ENCODE assay signal across 8 mouse cellular contexts in genomic region chr8:83996567-83997505, GRCm38 (mm10). TPM values are rescaled to one million over a fixed set of nuclear protein-coding genes. Genes with fewer than 3 reads are reported as not detected.
DNase-seq lines count a peak whose midpoint lies in the region; ATAC-seq and TF ChIP-seq lines count a peak whose summit lies in the region.

No protein-coding gene starts in this region.

- peak overlapping the region; percentile 71 for H3K4me2 ChIP-seq in forebrain, embryonic 11.5 days (ENCODE audit: low read depth, low read length, severe bottlenecking)
- H3K4me2 ChIP-seq in heart, embryonic 16.5 days (ENCODE audit: low read depth, low read length), result peak overlapping the region; percentile 97
- peak overlapping the region; percentile 72 for H3K4me2 ChIP-seq in neural tube, embryonic 14.5 days (ENCODE audit: low read depth, low read length)

- TF ChIP-seq CTCF in ES-Bruce4 (IDR thresholded peaks at IDR 0.05; ENCODE audit: low read depth, low read length), result no peak

- peak; percentile 85 for ATAC-seq in forebrain, embryonic 11.5 days (replicated peaks; ENCODE audit: low FRiP score)
- ATAC-seq in heart, embryonic 16.5 days (replicated peaks; ENCODE audit: extremely low read depth, insufficient read depth, low FRiP score), result peak; percentile 84
- peak; percentile 72 for ATAC-seq in neural tube, embryonic 14.5 days (ENCODE audit: low read depth)

- H3K27me3 ChIP-seq in ES-Bruce4 (ENCODE audit: control insufficient read depth, insufficient read depth, low read length, poor library complexity, severe bottlenecking), result no peaks in the 10 kb centered on the region
- peaks cover 20% of the 10 kb centered on the region for H3K27me3 ChIP-seq in forebrain, embryonic 11.5 days (ENCODE audit: control insufficient read depth, insufficient read depth, low read length)
- no peaks in the 10 kb centered on the region; the same call in 1 of the 2 replicates for H3K27me3 ChIP-seq in heart, embryonic 16.5 days (ENCODE audit: control insufficient read depth, insufficient read depth, low read length)
- 0 out of 2 replicates have a peak, but pooled peaks cover 6% of the 10 kb centered on the region for H3K27me3 ChIP-seq in neural tube, embryonic 14.5 days (ENCODE audit: control insufficient read depth, insufficient read depth, low read length)

- H3K9ac ChIP-seq in ES-Bruce4 (ENCODE audit: low read depth, poor library complexity, severe bottlenecking), result peak overlapping the region; percentile 99
- H3K9ac ChIP-seq in forebrain, embryonic 11.5 days (ENCODE audit: low read length), result peak overlapping the region; percentile 90
- peak overlapping the region; percentile 92 for H3K9ac ChIP-seq in heart, embryonic 16.5 days (ENCODE audit: low read length)
- peak overlapping the region; percentile 85 for H3K9ac ChIP-seq in neural tube, embryonic 14.5 days (replicated peaks; ENCODE audit: low read depth, low read length)

- peaks cover 7% of the 10 kb centered on the region for H3K4me1 ChIP-seq in ES-Bruce4 (ENCODE audit: control insufficient read depth, insufficient read depth, low read length)
- H3K4me1 ChIP-seq in forebrain, embryonic 11.5 days (replicated peaks; ENCODE audit: control insufficient read depth, insufficient read depth, low read length), result peaks cover 15% of the 10 kb centered on the region
- H3K4me1 ChIP-seq in heart, embryonic 16.5 days (ENCODE audit: control insufficient read depth, insufficient read depth, low read length), result peaks cover 20% of the 10 kb centered on the region
- H3K4me1 ChIP-seq in neural tube, embryonic 14.5 days (ENCODE audit: control insufficient read depth, insufficient read depth, low read length), result peaks cover 13% of the 10 kb centered on the region

- peaks cover 18% of the 10 kb centered on the region for H3K36me3 ChIP-seq in ES-Bruce4 (ENCODE audit: control insufficient read depth, insufficient read depth, low read length, poor library complexity, severe bottlenecking)
- no peaks in the 10 kb centered on the region; the same call in 1 of the 2 replicates for H3K36me3 ChIP-seq in forebrain, embryonic 11.5 days (ENCODE audit: control insufficient read depth, insufficient read depth, low read length)
- peaks cover 39% of the 10 kb centered on the region for H3K36me3 ChIP-seq in heart, embryonic 16.5 days (ENCODE audit: control insufficient read depth, insufficient read depth)
- peaks cover 14% of the 10 kb centered on the region; the same call in 1 of the 2 replicates for H3K36me3 ChIP-seq in neural tube, embryonic 14.5 days (ENCODE audit: control insufficient read depth, insufficient read depth, low read length)

- H3K9me3 ChIP-seq in ES-Bruce4 (replicated peaks; ENCODE audit: control insufficient read depth, insufficient read depth, low read length, poor library complexity, severe bottlenecking), result no peaks in the 10 kb centered on the region
- H3K9me3 ChIP-seq in forebrain, embryonic 11.5 days (ENCODE audit: control insufficient read depth, low read length), result no peaks in the 10 kb centered on the region
- no peaks in the 10 kb centered on the region for H3K9me3 ChIP-seq in heart, embryonic 16.5 days (replicated peaks; ENCODE audit: control insufficient read depth, low read length)
- no peaks in the 10 kb centered on the region for H3K9me3 ChIP-seq in neural tube, embryonic 14.5 days (ENCODE audit: control insufficient read depth, low read length)

- peak; percentile 77 for DNase-seq in c-Kit-positive CD71-positive TER-119-negative erythroid progenitor cells, embryonic 14.5 days (ENCODE audit: low read depth)
- peak; percentile 95 for DNase-seq in forebrain, embryonic 11.5 days (ENCODE audit: low spot score)
- DNase-seq in kidney, postnatal 25 days, result peak; percentile 95 to 98
- peak; percentile 91 to 93 for DNase-seq in lung, adult 18-20 months
- DNase-seq in telencephalon, adult 2 months (ENCODE audit: low read depth, low spot score), result peak; percentile 70

- under 1% methylated on average over 40 of the region's 103 CpGs for WGBS in forebrain, embryonic 11.5 days
- under 1% methylated on average over 49 of the region's 103 CpGs for WGBS in heart, embryonic 16.5 days
- WGBS in neural tube, embryonic 14.5 days, result 0% methylated on average over 33 of the region's 103 CpGs

- H3K27ac ChIP-seq in ES-Bruce4 (ENCODE audit: insufficient read depth, low read length), result peak overlapping the region; percentile 78
- peak overlapping the region; percentile 95 for H3K27ac ChIP-seq in forebrain, embryonic 11.5 days (ENCODE audit: low read depth, low read length)
- H3K27ac ChIP-seq in heart, embryonic 16.5 days (ENCODE audit: low read length), result peak overlapping the region; percentile 97
- peak overlapping the region; percentile 91 for H3K27ac ChIP-seq in neural tube, embryonic 14.5 days (ENCODE audit: low read depth, low read length)

- no peak for TF ChIP-seq EP300 in ES-Bruce4 (IDR thresholded peaks at IDR 0.05; ENCODE audit: insufficient read depth, low read depth, low read length)

- H3K4me3 ChIP-seq in ES-Bruce4 (ENCODE audit: low read depth, low read length), result peak overlapping the region; percentile 90
- peak overlapping the region; percentile 66 for H3K4me3 ChIP-seq in forebrain, embryonic 11.5 days (ENCODE audit: low read depth, low read length)
- H3K4me3 ChIP-seq in heart, embryonic 16.5 days (ENCODE audit: low read length), result peak overlapping the region; percentile 88
- peak overlapping the region; percentile 75 for H3K4me3 ChIP-seq in neural tube, embryonic 14.5 days (ENCODE audit: low read depth, low read length)

- no peak for TF ChIP-seq POLR2A in ES-Bruce4 (IDR thresholded peaks at IDR 0.05; ENCODE audit: insufficient read depth, low read length)

RNA-seq across cellular contexts. Expression of gene Samd1, which starts 0.6 kb away (rescaled TPM):
- polyA plus RNA-seq in ES-Bruce4 (2011; ENCODE audit: insufficient read depth, insufficient read length, low read depth, missing spikeins), result 79.7 and 95.7 TPM in 2 replicates
- polyA plus RNA-seq in forebrain, embryonic 11.5 days (2014; fragmentation: Nextera tagmentation; extraction: Ambion mirVana), result 12.3 and 16.8 TPM in 2 replicates
- 5.4 and 6.0 TPM in 2 replicates for polyA plus RNA-seq in heart, embryonic 16.5 days (2015; fragmentation: Nextera tagmentation; extraction: Ambion mirVana)
- polyA plus RNA-seq in neural tube, embryonic 14.5 days (2014; fragmentation: Nextera tagmentation; extraction: Ambion mirVana), result 13.6 and 14.8 TPM in 2 replicates

RNA-seq across cellular contexts. Expression of gene 1700067K01Rik, which starts 4.5 kb away (rescaled TPM):
- 1.5 and 2.4 TPM in 2 replicates for polyA plus RNA-seq in ES-Bruce4 (2011; ENCODE audit: insufficient read depth, insufficient read length, low read depth, missing spikeins)
- polyA plus RNA-seq in forebrain, embryonic 11.5 days (2014; fragmentation: Nextera tagmentation; extraction: Ambion mirVana), result 0.87 and 0.90 TPM in 2 replicates
- 0.89 and 1.1 TPM in 2 replicates for polyA plus RNA-seq in heart, embryonic 16.5 days (2015; fragmentation: Nextera tagmentation; extraction: Ambion mirVana)
- polyA plus RNA-seq in neural tube, embryonic 14.5 days (2014; fragmentation: Nextera tagmentation; extraction: Ambion mirVana), result 0.86 and 0.95 TPM in 2 replicates

RNA-seq across cellular contexts. Expression of gene 2210011C24Rik, which starts 15.1 kb away (rescaled TPM):
- 11.2 and 15.9 TPM in 2 replicates for polyA plus RNA-seq in ES-Bruce4 (2011; ENCODE audit: insufficient read depth, insufficient read length, low read depth, missing spikeins)
- 0.47 and 0.73 TPM in 2 replicates for polyA plus RNA-seq in forebrain, embryonic 11.5 days (2014; fragmentation: Nextera tagmentation; extraction: Ambion mirVana)
- 0.21 and 0.49 TPM in 2 replicates for polyA plus RNA-seq in heart, embryonic 16.5 days (2015; fragmentation: Nextera tagmentation; extraction: Ambion mirVana)
- 1.9 TPM in 1 of 2 replicates, not detected in the other for polyA plus RNA-seq in neural tube, embryonic 14.5 days (2014; fragmentation: Nextera tagmentation; extraction: Ambion mirVana)

RNA-seq across cellular contexts. Expression of gene Prkaca, which starts 24.0 kb away (rescaled TPM):
- 51.8 and 54.1 TPM in 2 replicates for polyA plus RNA-seq in ES-Bruce4 (2011; ENCODE audit: insufficient read depth, insufficient read length, low read depth, missing spikeins)
- 171 and 189 TPM in 2 replicates for polyA plus RNA-seq in forebrain, embryonic 11.5 days (2014; fragmentation: Nextera tagmentation; extraction: Ambion mirVana)
- polyA plus RNA-seq in heart, embryonic 16.5 days (2015; fragmentation: Nextera tagmentation; extraction: Ambion mirVana), result 258 and 282 TPM in 2 replicates
- 175 and 181 TPM in 2 replicates for polyA plus RNA-seq in neural tube, embryonic 14.5 days (2014; fragmentation: Nextera tagmentation; extraction: Ambion mirVana)

RNA-seq across cellular contexts. Expression of gene Palm3, which starts 24.4 kb away (rescaled TPM):
- 61.7 and 62.8 TPM in 2 replicates for polyA plus RNA-seq in ES-Bruce4 (2011; ENCODE audit: insufficient read depth, insufficient read length, low read depth, missing spikeins)
- 2.5 and 4.4 TPM in 2 replicates for polyA plus RNA-seq in forebrain, embryonic 11.5 days (2014; fragmentation: Nextera tagmentation; extraction: Ambion mirVana)
- 1.5 and 2.7 TPM in 2 replicates for polyA plus RNA-seq in heart, embryonic 16.5 days (2015; fragmentation: Nextera tagmentation; extraction: Ambion mirVana)
- 5.1 and 5.2 TPM in 2 replicates for polyA plus RNA-seq in neural tube, embryonic 14.5 days (2014; fragmentation: Nextera tagmentation; extraction: Ambion mirVana)

Comparison
In these comparisons a context has a peak if more than half of its experiments do, and no peak if none do; other contexts are left out.
1. Peak in every context shown above with its lines: DNase-seq, ATAC-seq, H3K4me3 ChIP-seq and H3K27ac ChIP-seq.